Mouse (Mus musculus): ENCODE data around the gene Ddx39. TPM values are rescaled to one million over a fixed set of nuclear protein-coding genes. Genes with fewer than 3 reads are reported as not detected.
A peak's percentile ranks its signal among the peaks of the same experiment; 100 is the strongest.

Ddx39 gene
- polyA plus RNA-seq, 1 experiment from 2014 or later = 183 TPM

DNA sequence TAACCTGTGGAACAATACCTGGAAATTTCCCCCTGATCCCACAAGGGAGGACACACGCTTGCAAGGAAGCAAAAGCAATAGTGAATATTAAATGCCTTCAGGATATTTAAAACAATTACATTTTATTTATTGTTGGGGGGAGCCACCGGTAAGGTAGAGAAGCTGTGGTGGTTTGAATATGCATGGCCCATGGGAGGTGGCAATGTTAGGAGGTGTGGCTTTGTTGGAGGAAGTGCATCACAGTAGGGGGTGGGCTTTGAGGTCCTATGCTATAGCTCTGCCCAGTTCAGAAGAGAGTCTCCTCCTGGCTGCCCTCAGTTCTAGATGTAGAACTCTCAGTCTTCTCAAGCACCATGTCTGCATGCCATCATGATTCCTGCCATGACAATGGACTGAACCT, 49.7 kb downstream of the Ddx39 start:
- no peaks in the 10 kb centered on the region for H3K36me3 ChIP-seq (ENCODE audit: poor library complexity, severe bottlenecking)
- 0 out of 2 replicates have a peak, but pooled peaks cover 4% of the 10 kb centered on the region for H3K9me3 ChIP-seq (replicated peaks)
- H3K27me3 ChIP-seq = no peaks in the 10 kb centered on the region
- no peak overlapping the region for H3K4me2 ChIP-seq
- no peak overlapping the region for H3K9ac ChIP-seq
- no peak for ATAC-seq
- H3K4me1 ChIP-seq = no peaks in the 10 kb centered on the region; the same call in 1 of the 2 replicates
- H3K27ac ChIP-seq = no peak overlapping the region
- no peak overlapping the region for H3K4me3 ChIP-seq
- WGBS = 93% methylated on average over 2 of the region's 2 CpGs

DNA sequence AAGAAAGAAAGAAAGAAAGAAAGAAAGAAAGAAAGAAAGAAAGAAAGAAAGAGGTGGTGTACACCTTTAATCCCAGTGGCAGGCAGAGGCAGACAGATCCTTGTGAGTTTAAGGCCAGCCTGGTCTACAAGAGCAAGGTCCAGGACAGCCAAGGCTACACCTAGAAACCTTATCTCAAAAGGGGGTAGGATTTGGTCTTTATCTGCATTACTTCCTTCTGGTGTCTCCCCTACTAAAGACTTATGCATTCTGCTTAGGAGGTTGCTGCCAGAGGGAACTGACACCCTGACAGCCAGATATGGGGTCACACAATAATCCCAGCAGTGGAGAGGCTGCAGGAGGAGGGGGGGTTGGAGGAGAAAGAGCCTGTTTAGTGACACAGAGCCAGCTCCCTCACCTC, 50.7 kb downstream of the Ddx39 start:
- Histone ChIP-seq H3K27ac (no peak overlapping the region), H3K4me2 (no peak overlapping the region), H3K4me1 (no peaks in the 10 kb centered on the region), H3K36me3 (ENCODE audit: poor library complexity, severe bottlenecking) (no peaks in the 10 kb centered on the region), H3K9ac (no peak overlapping the region), H3K27me3 (no peaks in the 10 kb centered on the region), H3K4me3 (no peak overlapping the region), H3K9me3 (replicated peaks) (0 out of 2 replicates have a peak, but pooled peaks cover 4% of the 10 kb centered on the region)
- no peak for ATAC-seq

- no peak for ATAC-seq
- Histone ChIP-seq H3K27ac (no peak overlapping the region), H3K9me3 (replicated peaks) (0 out of 2 replicates have a peak, but pooled peaks cover 4% of the 10 kb centered on the region), H3K4me3 (no peak overlapping the region), H3K4me2 (no peak overlapping the region), H3K36me3 (ENCODE audit: poor library complexity, severe bottlenecking) (no peaks in the 10 kb centered on the region), H3K9ac (no peak overlapping the region), H3K4me1 (peaks cover under 1% of the 10 kb centered on the region; the same call in 1 of the 2 replicates), H3K27me3 (no peaks in the 10 kb centered on the region; the same call in 1 of the 2 replicates)
- WGBS = 91% methylated on average over 4 of the region's 4 CpGs
These were observed 52.5 kb downstream of the Ddx39 start for GRCm38 (mm10) chr8:83767442-83767841.

- Histone ChIP-seq H3K4me2 (no peak overlapping the region), H3K4me3 (no peak overlapping the region), H3K36me3 (ENCODE audit: poor library complexity, severe bottlenecking) (no peaks in the 10 kb centered on the region), H3K27me3 (no peaks in the 10 kb centered on the region; the same call in 1 of the 2 replicates), H3K4me1 (peaks cover 5% of the 10 kb centered on the region; the same call in 1 of the 2 replicates), H3K27ac (no peak overlapping the region), H3K9ac (no peak overlapping the region), H3K9me3 (replicated peaks) (0 out of 2 replicates have a peak, but pooled peaks cover 4% of the 10 kb centered on the region)
- no peak for ATAC-seq
- WGBS = 71% methylated on average over 5 of the region's 5 CpGs
These were observed 53.5 kb downstream of the Ddx39 start for GRCm38 (mm10) chr8:83768526-83768925.

DNA sequence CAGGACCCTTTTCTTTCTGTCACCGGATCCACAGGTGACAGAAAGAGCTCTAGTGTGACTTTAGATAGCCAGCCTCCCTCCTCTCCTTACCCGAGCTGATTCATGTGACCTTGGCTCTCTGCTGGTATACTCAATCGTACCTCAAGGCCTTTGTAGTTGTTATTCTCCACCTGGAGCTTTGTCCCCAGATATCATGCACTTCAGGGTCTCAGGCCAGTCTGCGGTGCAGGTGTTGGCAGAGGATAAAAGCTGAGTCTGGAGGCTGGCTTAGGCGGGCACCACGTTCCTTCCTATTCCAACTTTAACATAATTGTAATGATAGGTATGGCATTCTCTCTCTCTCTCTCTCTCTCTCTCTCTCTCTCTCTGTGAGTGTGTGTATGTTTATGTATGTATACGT, 54.7 kb downstream of the Ddx39 start:
- peaks cover 5% of the 10 kb centered on the region; the same call in 1 of the 2 replicates for H3K4me1 ChIP-seq
- H3K36me3 ChIP-seq (ENCODE audit: poor library complexity, severe bottlenecking) = no peaks in the 10 kb centered on the region
- no peaks in the 10 kb centered on the region; the same call in 1 of the 2 replicates for H3K27me3 ChIP-seq
- WGBS = 78% methylated on average over 7 of the region's 7 CpGs
- no peak overlapping the region for H3K9ac ChIP-seq
- no peak overlapping the region for H3K4me2 ChIP-seq
- H3K4me3 ChIP-seq = no peak overlapping the region
- no peak for ATAC-seq
- H3K9me3 ChIP-seq (replicated peaks) = 0 out of 2 replicates have a peak, but pooled peaks cover 4% of the 10 kb centered on the region
- no peak overlapping the region for H3K27ac ChIP-seq

DNA sequence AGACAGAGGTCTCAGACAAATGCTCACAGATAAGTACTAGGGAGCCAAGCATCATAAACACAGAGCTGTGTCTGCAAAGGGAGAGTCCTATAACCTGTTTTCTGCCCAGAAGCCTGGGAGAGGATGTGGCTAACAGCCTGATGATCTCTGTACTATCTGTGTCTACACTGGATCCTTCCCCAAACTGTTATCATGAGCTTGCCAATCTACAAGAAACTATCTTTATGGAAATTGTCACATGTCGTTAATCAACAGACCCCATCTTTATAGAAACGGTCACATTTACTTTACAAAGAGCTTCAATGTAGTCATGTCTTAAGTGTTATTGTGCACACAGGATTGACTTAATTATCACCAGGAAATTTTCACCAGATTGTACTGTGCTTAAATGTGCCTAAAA, 55.7 kb downstream of the Ddx39 start:
- H3K4me2 ChIP-seq = no peak overlapping the region
- H3K9ac ChIP-seq = no peak overlapping the region
- ATAC-seq = no peak
- H3K4me3 ChIP-seq = no peak overlapping the region
- no peak overlapping the region for H3K27ac ChIP-seq
- H3K36me3 ChIP-seq (ENCODE audit: poor library complexity, severe bottlenecking) = no peaks in the 10 kb centered on the region
- no peaks in the 10 kb centered on the region; the same call in 1 of the 2 replicates for H3K27me3 ChIP-seq
- WGBS = 87% methylated on average over 2 of the region's 2 CpGs
- 0 out of 2 replicates have a peak, but pooled peaks cover 4% of the 10 kb centered on the region for H3K9me3 ChIP-seq (replicated peaks)
- H3K4me1 ChIP-seq = peaks cover 5% of the 10 kb centered on the region; the same call in 1 of the 2 replicates

- 77% methylated on average over 4 of the region's 4 CpGs for WGBS
These were observed 56.8 kb downstream of the Ddx39 start for GRCm38 (mm10) chr8:83771791-83772190.

DNA sequence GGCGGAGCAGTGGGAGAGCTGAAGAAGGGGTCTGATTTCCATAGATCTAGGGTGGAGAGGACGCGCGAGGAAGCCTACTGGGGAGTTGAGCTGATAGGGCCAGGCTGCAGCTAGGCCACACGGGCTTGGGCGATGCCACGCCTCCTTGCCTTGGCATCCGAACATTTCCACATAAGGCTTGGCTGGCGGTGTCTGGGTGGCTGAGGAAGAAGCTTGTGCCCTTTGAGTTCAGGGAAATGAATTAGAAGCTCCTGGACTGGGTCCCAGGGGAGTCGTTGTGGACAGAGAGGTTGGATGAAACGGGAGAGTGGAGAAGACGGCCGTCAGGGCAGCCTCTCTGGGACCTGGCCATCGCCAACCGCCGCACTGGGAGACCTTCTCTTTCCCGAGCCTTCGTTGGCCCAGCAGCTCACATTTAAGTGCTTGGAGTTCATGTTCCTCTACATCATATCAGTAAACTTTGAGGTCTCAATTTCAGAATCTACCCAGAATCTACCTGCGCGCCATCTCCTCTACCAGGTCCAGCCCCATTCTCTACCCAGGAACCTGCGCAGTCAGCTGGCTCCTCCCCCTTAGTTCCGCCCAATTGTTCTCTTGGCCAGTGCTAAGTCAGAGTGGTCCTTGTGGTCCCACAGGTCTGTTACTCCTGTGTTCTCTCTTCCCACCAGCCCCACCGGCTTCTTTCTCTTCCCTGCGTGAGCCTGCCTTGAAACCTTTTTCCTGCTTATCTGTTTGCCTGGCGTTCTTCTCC, 57.9 kb downstream of the Ddx39 start:
- H3K4me1 ChIP-seq = peaks cover 5% of the 10 kb centered on the region; the same call in 1 of the 2 replicates
- no peaks in the 10 kb centered on the region for H3K36me3 ChIP-seq (ENCODE audit: poor library complexity, severe bottlenecking)
- 6% methylated on average over 25 of the region's 25 CpGs for WGBS
- peak overlapping the region; percentile 39 for H3K4me3 ChIP-seq
- H3K9ac ChIP-seq = peak overlapping the region; percentile 54
- H3K27ac ChIP-seq = no peak overlapping the region
- peak overlapping the region; percentile 69 for H3K4me2 ChIP-seq
- no peaks in the 10 kb centered on the region; the same call in 1 of the 2 replicates for H3K27me3 ChIP-seq
- H3K9me3 ChIP-seq (replicated peaks) = no peaks in the 10 kb centered on the region
- ATAC-seq = peak; percentile 72

More at GRCm38 (mm10) chr8:83771791-83772190, 56.8 kb downstream of the Ddx39 start:
- Histone ChIP-seq H3K36me3 (ENCODE audit: poor library complexity, severe bottlenecking) (no peaks in the 10 kb centered on the region), H3K9me3 (replicated peaks) (0 out of 2 replicates have a peak, but pooled peaks cover 2% of the 10 kb centered on the region), H3K9ac (no peak overlapping the region), H3K27me3 (no peaks in the 10 kb centered on the region; the same call in 1 of the 2 replicates), H3K4me2 (no peak overlapping the region), H3K4me3 (no peak overlapping the region), H3K4me1 (peaks cover 5% of the 10 kb centered on the region; the same call in 1 of the 2 replicates), H3K27ac (no peak overlapping the region)
- ATAC-seq = no peak

DNA sequence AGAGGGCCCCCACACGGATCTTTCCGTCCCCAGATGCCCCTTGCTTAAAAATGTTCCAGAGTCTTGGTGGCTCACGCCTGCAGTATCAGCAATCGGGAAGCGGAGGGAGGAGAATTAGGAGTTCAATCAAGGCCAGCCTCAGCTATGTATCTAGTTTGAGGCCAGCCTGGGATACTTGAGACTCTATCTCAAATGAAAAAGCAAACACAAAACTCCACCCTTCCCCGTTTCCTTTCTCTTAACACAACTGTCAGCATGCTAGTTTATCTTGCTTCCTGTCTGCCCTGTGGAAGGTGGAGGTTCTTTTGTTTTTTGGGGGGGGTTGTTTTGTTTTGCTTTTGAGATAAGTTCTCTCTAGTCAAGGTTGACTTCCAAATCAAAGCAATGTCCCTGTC, 58.5 kb downstream of the Ddx39 start:
- no peak for ATAC-seq
- H3K9ac ChIP-seq = no peak overlapping the region
- no peak overlapping the region for H3K27ac ChIP-seq
- H3K4me2 ChIP-seq = peak overlapping the region; percentile 69
- H3K36me3 ChIP-seq (ENCODE audit: poor library complexity, severe bottlenecking) = no peaks in the 10 kb centered on the region
- 48% methylated on average over 6 of the region's 6 CpGs for WGBS
- H3K4me1 ChIP-seq = peaks cover 5% of the 10 kb centered on the region; the same call in 1 of the 2 replicates
- no peaks in the 10 kb centered on the region; the same call in 1 of the 2 replicates for H3K27me3 ChIP-seq
- H3K4me3 ChIP-seq = peak overlapping the region; percentile 39; the same call in 1 of the 2 replicates
- no peaks in the 10 kb centered on the region for H3K9me3 ChIP-seq (replicated peaks)

GRCm38 (mm10) chr8:83774221-83774620, 59.2 kb downstream of the Ddx39 start:
- H3K4me2 ChIP-seq = no peak overlapping the region
- peaks cover 5% of the 10 kb centered on the region; the same call in 1 of the 2 replicates for H3K4me1 ChIP-seq
- WGBS = 95% methylated on average over 2 of the region's 2 CpGs
- no peak overlapping the region for H3K4me3 ChIP-seq
- no peak overlapping the region for H3K27ac ChIP-seq
- no peaks in the 10 kb centered on the region for H3K36me3 ChIP-seq (ENCODE audit: poor library complexity, severe bottlenecking)
- ATAC-seq = no peak
- H3K27me3 ChIP-seq = no peaks in the 10 kb centered on the region; the same call in 1 of the 2 replicates
- no peaks in the 10 kb centered on the region for H3K9me3 ChIP-seq (replicated peaks)
- H3K9ac ChIP-seq = no peak overlapping the region
